Mouse (Mus musculus) ES-E14 (cell line): ENCODE data around the gene Inpp4b. TPM values are rescaled to one million over a fixed set of nuclear protein-coding genes. Genes with fewer than 3 reads are reported as not detected.

Source experiments
- DNase-seq: peaks from one replicate; pipeline ENCODE4 v3.0.0-alpha.2; 2013; ENCODE audit warnings: low read depth, low spot score
- H3K27ac ChIP-seq: 2 replicates; pipeline ENCODE4 v1.5.1; 2012; ENCODE audit warnings: low read depth, mild to moderate bottlenecking, low read length, moderate library complexity, mixed read lengths; ENCODE audit not compliant: poor library complexity, insufficient read depth, severe bottlenecking
- H3K36me3 ChIP-seq: 2 replicates; pipeline ENCODE4 v1.6.1; 2012; ENCODE audit warnings: mild to moderate bottlenecking, low read length, moderate library complexity, mixed read lengths; ENCODE audit not compliant: control insufficient read depth, poor library complexity, insufficient read depth, severe bottlenecking
- H3K4me1 ChIP-seq, 2 experiments: fragments of 150-350 bp in 1 of 2; sonication (generic) in 1 of 2; 2 replicates each; pipeline ENCODE4 v1.6.1; 2012; ENCODE audit warnings: low read length in 2 of 2, mild to moderate bottlenecking in 1 of 2, mixed read lengths in 1 of 2; ENCODE audit not compliant: control insufficient read depth in 2 of 2, insufficient read depth in 2 of 2, poor library complexity in 1 of 2
- H3K4me3 ChIP-seq, 2 experiments: fragments of 150-350 bp in 1 of 2; sonication (generic) in 1 of 2; 2 replicates each; pipeline ENCODE4 v1.5.1; 2012; ENCODE audit warnings: low read length in 2 of 2, low read depth in 1 of 2, mild to moderate bottlenecking in 1 of 2, mixed read lengths in 1 of 2; ENCODE audit not compliant: insufficient read depth in 1 of 2, poor library complexity in 1 of 2, severe bottlenecking in 1 of 2
- H3K9ac ChIP-seq: 2 replicates; pipeline ENCODE4 v1.6.1; 2012; ENCODE audit warnings: low read depth, mild to moderate bottlenecking, low read length, mixed read lengths; ENCODE audit not compliant: poor library complexity, insufficient read depth, severe bottlenecking
- H3K9me3 ChIP-seq: fragments of 150-350 bp; sonication (generic); 2 replicates; pipeline ENCODE4 v1.6.1; 2012; ENCODE audit warnings: low read depth, mild to moderate bottlenecking, low read length; ENCODE audit not compliant: control insufficient read depth, insufficient read depth
- CHD2 ChIP-seq: IDR thresholded peaks from 2 replicates; pipeline ENCODE4 v1.6.1; 2014; ENCODE audit warnings: mild to moderate bottlenecking, low read depth, low read length, inconsistent platforms
- HCFC1 ChIP-seq: IDR thresholded peaks from 2 replicates; pipeline ENCODE4 v1.6.1; 2012; ENCODE audit warnings: low read length, inconsistent platforms, borderline replicate concordance; ENCODE audit not compliant: insufficient read depth
- MAFK ChIP-seq: IDR thresholded peaks from 2 replicates; pipeline ENCODE4 v1.6.1; 2014; ENCODE audit warnings: mild to moderate bottlenecking, low read depth, low read length, inconsistent platforms; ENCODE audit not compliant: insufficient read depth
- ZC3H11A ChIP-seq: IDR thresholded peaks from 2 replicates; pipeline ENCODE4 v1.6.1; 2012; ENCODE audit warnings: low read depth, mild to moderate bottlenecking, inconsistent platforms, low read length, borderline replicate concordance
- ZNF384 ChIP-seq: IDR thresholded peaks from 2 replicates; pipeline ENCODE4 v1.6.1; 2012; ENCODE audit warnings: low read depth, low read length, inconsistent platforms
- in situ Hi-C, 2 experiments: fragments of 600-800 bp; cut with MboI; formaldehyde crosslinking; loops; one replicate each; pipeline ENCODE4 v1.15.1; 2025; ENCODE audit warnings: low sequenced_read_pairs in 2 of 2, inconsistent platforms in 1 of 2; ENCODE audit not compliant: unreplicated experiment in 2 of 2
- total RNA-seq: library from RNA; depleted of rRNA; stranded (reverse); fragments of 300-350 nt; gene quantifications from 2 replicates; pipeline ENCODE4 v1.2.3, GENCODE M21; 2012

Gene Inpp4b
- total RNA-seq, 1 experiment: 0.98 TPM

DNA sequence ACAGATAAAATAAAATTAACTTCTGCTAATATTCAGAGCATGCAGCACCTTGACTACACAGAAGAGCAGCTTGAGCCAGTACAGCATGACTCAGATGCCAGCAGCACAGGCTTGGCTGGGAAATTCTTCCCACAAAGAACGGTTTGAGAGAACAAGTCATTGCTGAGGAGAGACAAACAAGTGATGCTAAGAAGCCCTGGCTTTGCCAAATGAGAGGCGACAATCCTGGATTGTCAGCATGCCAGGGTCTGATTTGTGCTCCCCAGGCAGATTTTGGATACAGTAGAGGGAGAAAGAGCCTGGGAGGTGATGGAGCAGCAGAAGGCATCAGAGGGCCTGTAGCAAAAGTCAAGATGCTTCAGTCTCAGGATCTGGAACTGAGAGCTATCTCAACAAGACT, 18.2 kb downstream of the Inpp4b start:
- Histone ChIP-seq H3K27ac (no peak overlapping the region), H3K9ac (no peak overlapping the region), H3K4me1 (no peaks in the 10 kb centered on the region), H3K9me3 (no peaks in the 10 kb centered on the region), H3K36me3 (no peaks in the 10 kb centered on the region), H3K4me3 (no peak overlapping the region)
- DNase-seq: no peak
- TF ChIP-seq ZC3H11A (no peak), ZNF384 (no peak), CHD2 (no peak), HCFC1 (no peak), MAFK (no peak)
- in situ Hi-C loops: no loop called here

DNA sequence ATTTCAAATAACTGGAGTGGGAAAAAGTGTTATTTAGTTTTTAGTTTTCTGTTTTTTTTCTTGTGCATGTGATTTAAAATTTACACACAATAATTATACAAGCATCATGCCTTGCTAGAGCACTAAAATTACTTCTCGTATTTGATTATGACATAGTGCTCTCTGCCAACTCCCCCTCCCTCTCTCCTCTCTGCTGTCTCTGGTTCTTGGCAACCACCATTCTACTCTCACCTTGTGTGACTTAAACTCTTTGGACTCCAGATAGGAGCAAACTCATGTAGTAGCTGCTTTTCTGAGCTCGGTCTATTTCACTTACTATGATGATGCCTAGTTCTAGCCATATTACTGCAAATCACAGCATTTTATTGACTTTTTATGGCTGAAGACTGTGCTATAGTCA, 18.8 kb downstream of the Inpp4b start:
- Histone ChIP-seq H3K9me3 (no peaks in the 10 kb centered on the region), H3K9ac (no peak overlapping the region), H3K4me3 (no peak overlapping the region), H3K4me1 (no peaks in the 10 kb centered on the region), H3K27ac (no peak overlapping the region), H3K36me3 (no peaks in the 10 kb centered on the region)
- no peak for DNase-seq
- in situ Hi-C loops: no loop called here
- TF ChIP-seq MAFK: no peak
- TF ChIP-seq ZNF384: no peak
- no peak for TF ChIP-seq HCFC1
- no peak for TF ChIP-seq ZC3H11A
- no peak for TF ChIP-seq CHD2

DNA sequence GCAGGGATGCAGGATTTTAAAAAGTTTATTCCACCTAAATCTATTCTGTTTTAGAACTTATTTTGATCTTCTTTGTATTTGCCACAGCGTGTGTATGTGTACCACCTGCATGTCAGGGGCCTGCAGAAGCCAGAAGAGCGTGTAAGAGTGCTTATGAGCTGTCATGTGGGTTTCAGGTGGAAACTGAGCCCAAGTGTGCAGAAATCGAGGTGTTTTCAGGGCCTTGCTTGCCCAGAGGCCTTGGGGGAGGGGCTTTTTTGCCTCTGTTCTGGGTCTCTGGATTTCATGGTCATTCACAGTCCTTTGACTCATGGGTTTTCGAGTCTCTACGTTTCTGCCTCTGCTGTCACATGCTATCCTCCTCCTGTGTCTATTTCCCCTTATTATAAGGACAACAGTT, 28.3 kb downstream of the Inpp4b start:
- no peaks in the 10 kb centered on the region for H3K4me1 ChIP-seq
- H3K9me3 ChIP-seq: no peaks in the 10 kb centered on the region
- in situ Hi-C loops: no loop called here
- H3K27ac ChIP-seq: no peak overlapping the region
- DNase-seq: no peak
- H3K36me3 ChIP-seq: no peaks in the 10 kb centered on the region
- TF ChIP-seq CHD2 (no peak), ZC3H11A (no peak), HCFC1 (no peak), ZNF384 (no peak)
- no peak overlapping the region for H3K4me3 ChIP-seq
- H3K9ac ChIP-seq: no peak overlapping the region

GRCm38 (mm10) chr8:81371844-81372243, 29.5 kb downstream of the Inpp4b start:
- no peak for TF ChIP-seq ZC3H11A
- in situ Hi-C loops: no loop called here
- no peaks in the 10 kb centered on the region for H3K36me3 ChIP-seq
- no peak overlapping the region for H3K27ac ChIP-seq
- H3K9me3 ChIP-seq: no peaks in the 10 kb centered on the region
- no peak overlapping the region for H3K4me3 ChIP-seq
- no peak overlapping the region for H3K9ac ChIP-seq
- H3K4me1 ChIP-seq: no peaks in the 10 kb centered on the region
- no peak for DNase-seq

DNA sequence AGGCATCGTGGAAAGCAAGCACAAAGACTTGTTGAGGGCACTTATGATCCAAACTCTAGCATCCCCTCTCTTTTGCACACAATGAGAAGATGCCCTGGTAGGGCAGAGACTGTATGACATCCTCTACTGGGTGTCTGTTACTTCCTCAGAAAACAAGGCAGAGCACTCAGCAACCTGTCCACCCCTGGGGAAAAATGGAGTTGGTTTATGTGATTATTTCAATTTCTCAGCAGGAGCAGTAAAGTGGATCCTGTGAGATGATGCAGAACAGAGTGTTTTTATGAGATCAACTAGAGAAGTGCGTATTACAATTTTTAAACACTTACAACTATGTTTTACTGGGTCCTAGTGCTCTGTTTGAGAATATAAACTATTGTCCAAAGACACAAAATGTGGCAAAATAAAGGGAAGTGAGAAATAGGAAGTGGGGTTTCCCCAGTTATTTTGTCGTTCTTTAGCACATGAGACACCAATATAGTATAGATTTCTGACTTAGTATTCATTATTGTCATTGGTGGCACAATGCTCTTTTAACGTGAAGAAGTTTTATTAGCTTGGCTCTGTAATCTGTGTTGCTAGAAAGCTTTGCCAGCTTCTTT, 32.6 kb downstream of the Inpp4b start:
- Histone ChIP-seq H3K36me3 (no peaks in the 10 kb centered on the region), H3K27ac (no peak overlapping the region), H3K4me3 (no peak overlapping the region), H3K4me1 (no peaks in the 10 kb centered on the region), H3K9me3 (no peaks in the 10 kb centered on the region), H3K9ac (no peak overlapping the region)
- in situ Hi-C loops: no loop called here
- no peak for TF ChIP-seq CHD2
- TF ChIP-seq HCFC1: no peak
- no peak for TF ChIP-seq ZNF384
- TF ChIP-seq MAFK: no peak
- TF ChIP-seq ZC3H11A: no peak
- DNase-seq: no peak
